Mouse (Mus musculus) heart, embryonic 11.5 days (tissue): ENCODE results near the gene Batf3. TPM values are rescaled to one million over a fixed set of nuclear protein-coding genes. Genes with fewer than 3 reads are reported as not detected.
A peak's percentile ranks its signal among the peaks of the same experiment; 100 is the strongest.

Experiments
- ATAC-seq: fragments of 200-750 bp; cut with Nextera tagmentation; replicated peaks from 2 replicates; pipeline ENCODE4 v1.8.0; 2017; ENCODE audit warnings: moderate library complexity; ENCODE audit not compliant: insufficient number of reproducible peaks, low FRiP score, low TSS enrichment
- H3K27ac ChIP-seq: fragments of 300-500 bp; sonication (generic); 2 replicates; pipeline ENCODE4 v1.5.1; 2014; ENCODE audit warnings: mild to moderate bottlenecking, low read depth, low read length
- H3K27me3 ChIP-seq: fragments of 300-500 bp; sonication (generic); 2 replicates; pipeline ENCODE4 v1.6.1; 2014; ENCODE audit warnings: mild to moderate bottlenecking, low read length, mixed read lengths; ENCODE audit not compliant: control insufficient read depth, insufficient read depth
- H3K36me3 ChIP-seq: fragments of 300-500 bp; sonication (generic); 2 replicates; pipeline ENCODE4 v1.6.1; 2014; ENCODE audit warnings: mild to moderate bottlenecking, low read length, moderate library complexity, mixed read lengths; ENCODE audit not compliant: control insufficient read depth, insufficient read depth
- H3K4me1 ChIP-seq: fragments of 300-500 bp; sonication (generic); 2 replicates; pipeline ENCODE4 v1.6.1; 2014; ENCODE audit warnings: low read length; ENCODE audit not compliant: control insufficient read depth, insufficient read depth
- H3K4me2 ChIP-seq: fragments of 300-500 bp; sonication (generic); 2 replicates; pipeline ENCODE4 v1.6.1; 2014; ENCODE audit warnings: mild to moderate bottlenecking, moderate library complexity
- H3K4me3 ChIP-seq: fragments of 300-500 bp; sonication (generic); 2 replicates; pipeline ENCODE4 v1.5.1; 2014; ENCODE audit warnings: low read depth, low read length
- H3K9ac ChIP-seq: fragments of 300-500 bp; sonication (generic); 2 replicates; pipeline ENCODE4 v1.6.1; 2014; ENCODE audit warnings: mild to moderate bottlenecking, low read depth, low read length, moderate library complexity
- H3K9me3 ChIP-seq: fragments of 300-500 bp; sonication (generic); replicated peaks from 2 replicates; pipeline ENCODE4 v1.6.1; 2016; ENCODE audit warnings: low read length; ENCODE audit not compliant: control insufficient read depth
- WGBS: fragments of 180-500 bp; shearing (Covaris S2); extraction: QIAGEN DNeasy Blood & Tissue Kit; methylation state at CpG from one replicate; pipeline ENCODE4 v1.1.7; 2014; ENCODE audit not compliant: insufficient replicate concordance; 5-methylcytosine and 5-hydroxymethylcytosine counted together
- polyA plus RNA-seq: library from polyadenylated mRNA; unstranded; fragments of >200 nt; fragmentation: Nextera tagmentation; extraction: Ambion mirVana; gene quantifications from 2 replicates; pipeline ENCODE4 v1.2.1, GENCODE M21; 2014

Gene Batf3
- polyA plus RNA-seq = 3.9 and 5.1 TPM in 2 replicates

GRCm38 (mm10) chr1:191097802-191098747 is at the start of gene Batf3:
Batf3 (plus strand) TSS chr1:191097847.
- ATAC-seq = peak; percentile 47; the same call in 1 of the 2 replicates
- peaks cover 8% of the 10 kb centered on the region; the same call in 1 of the 2 replicates for H3K4me1 ChIP-seq
- H3K36me3 ChIP-seq = no peaks in the 10 kb centered on the region
- no peaks in the 10 kb centered on the region for H3K9me3 ChIP-seq
- peak within 1 kb of the TSS; percentile 100 for H3K4me2 ChIP-seq
- no peak within 1 kb of the TSS for H3K27ac ChIP-seq
- peak within 1 kb of the TSS; percentile 73 for H3K9ac ChIP-seq
- peak within 1 kb of the TSS; percentile 66 for H3K4me3 ChIP-seq
- H3K27me3 ChIP-seq = peaks cover 12% of the 10 kb centered on the region
- WGBS = under 1% methylated on average over 76 of the region's 95 CpGs

GRCm38 (mm10) chr1:191053555-191053954 is 44.1 kb upstream of the Batf3 start:
- H3K4me2 ChIP-seq = no peak overlapping the region
- H3K27me3 ChIP-seq = no peaks in the 10 kb centered on the region
- 66% methylated on average over 3 of the region's 3 CpGs for WGBS
- no peaks in the 10 kb centered on the region; the same call in 1 of the 2 replicates for H3K4me1 ChIP-seq
- no peaks in the 10 kb centered on the region for H3K36me3 ChIP-seq
- no peak overlapping the region for H3K27ac ChIP-seq
- peak; percentile 66; the same call in 1 of the 2 replicates for ATAC-seq
- no peak overlapping the region for H3K4me3 ChIP-seq
- H3K9me3 ChIP-seq = no peaks in the 10 kb centered on the region
- H3K9ac ChIP-seq = no peak overlapping the region

GRCm38 (mm10) chr1:191054870-191055532 is 42.6 kb upstream of the Batf3 start:
- Histone ChIP-seq H3K27me3 (no peaks in the 10 kb centered on the region), H3K27ac (peak overlapping the region; percentile 87), H3K9ac (no peak overlapping the region), H3K4me3 (no peak overlapping the region), H3K9me3 (no peaks in the 10 kb centered on the region), H3K36me3 (no peaks in the 10 kb centered on the region), H3K4me2 (peak overlapping the region; percentile 22), H3K4me1 (no peaks in the 10 kb centered on the region; the same call in 1 of the 2 replicates)
- peak; percentile 89 for ATAC-seq
- 67% methylated on average over 8 of the region's 8 CpGs for WGBS

- Histone ChIP-seq H3K4me2 (no peak overlapping the region), H3K9me3 (no peaks in the 10 kb centered on the region), H3K27me3 (no peaks in the 10 kb centered on the region), H3K36me3 (no peaks in the 10 kb centered on the region), H3K9ac (no peak overlapping the region), H3K27ac (peak overlapping the region; percentile 87), H3K4me3 (no peak overlapping the region), H3K4me1 (no peaks in the 10 kb centered on the region; the same call in 1 of the 2 replicates)
- 61% methylated on average over 2 of the region's 2 CpGs for WGBS
- peak; percentile 12; the same call in 1 of the 2 replicates for ATAC-seq
These were observed 42.1 kb upstream of the Batf3 start for GRCm38 (mm10) chr1:191055533-191055873.

- Histone ChIP-seq H3K9ac (no peak overlapping the region), H3K36me3 (no peaks in the 10 kb centered on the region), H3K4me3 (no peak overlapping the region), H3K4me1 (no peaks in the 10 kb centered on the region; the same call in 1 of the 2 replicates), H3K4me2 (no peak overlapping the region), H3K27ac (no peak overlapping the region), H3K27me3 (no peaks in the 10 kb centered on the region), H3K9me3 (no peaks in the 10 kb centered on the region)
- WGBS = 60% methylated on average over 3 of the region's 3 CpGs
- ATAC-seq = no peak
These were observed 40.2 kb upstream of the Batf3 start for GRCm38 (mm10) chr1:191057461-191057860.

- Histone ChIP-seq H3K4me3 (peak overlapping the region; percentile 94), H3K36me3 (peaks cover 5% of the 10 kb centered on the region; the same call in 1 of the 2 replicates), H3K9me3 (no peaks in the 10 kb centered on the region), H3K9ac (peak overlapping the region; percentile 93), H3K27me3 (no peaks in the 10 kb centered on the region), H3K27ac (no peak overlapping the region; the same call in 1 of the 2 replicates), H3K4me1 (peaks cover 4% of the 10 kb centered on the region), H3K4me2 (peak overlapping the region; percentile 75)
- no peak for ATAC-seq
- WGBS = 9% methylated on average over 15 of the region's 15 CpGs
These were observed 35.3 kb upstream of the Batf3 start for GRCm38 (mm10) chr1:191062241-191062780.

- H3K27me3 ChIP-seq = no peaks in the 10 kb centered on the region
- H3K4me2 ChIP-seq = peak within 1 kb of the TSS; percentile 75
- H3K4me1 ChIP-seq = peaks cover 4% of the 10 kb centered on the region
- peak within 1 kb of the TSS; percentile 93 for H3K9ac ChIP-seq
- no peaks in the 10 kb centered on the region for H3K9me3 ChIP-seq
- peak within 1 kb of the TSS; percentile 94 for H3K4me3 ChIP-seq
- H3K36me3 ChIP-seq = peaks cover 5% of the 10 kb centered on the region; the same call in 1 of the 2 replicates
- WGBS = under 1% methylated on average over 56 of the region's 56 CpGs
- peak; percentile 87 for ATAC-seq
- peak within 1 kb of the TSS; percentile 54; the same call in 1 of the 2 replicates for H3K27ac ChIP-seq
These were observed 34.7 kb upstream of the Batf3 start, which contains the start of the genes Tatdn3 and Nsl1 for GRCm38 (mm10) chr1:191062781-191063485. Tatdn3 (minus strand) TSS chr1:191062932. Nsl1 (plus strand) TSS chr1:191063012.

- no peak for ATAC-seq
- H3K9me3 ChIP-seq = no peaks in the 10 kb centered on the region
- H3K9ac ChIP-seq = peak overlapping the region; percentile 93
- 57% methylated on average over 9 of the region's 9 CpGs for WGBS
- H3K36me3 ChIP-seq = peaks cover 10% of the 10 kb centered on the region
- H3K4me1 ChIP-seq = peaks cover 4% of the 10 kb centered on the region
- peak overlapping the region; percentile 75 for H3K4me2 ChIP-seq
- peak overlapping the region; percentile 94 for H3K4me3 ChIP-seq
- H3K27me3 ChIP-seq = no peaks in the 10 kb centered on the region
- H3K27ac ChIP-seq = no peak overlapping the region
These were observed 33.9 kb upstream of the Batf3 start for GRCm38 (mm10) chr1:191063700-191064099.
